Mouse (Mus musculus) heart, postnatal 0 days (tissue): ENCODE measurements around the gene Rybp. TPM values are rescaled to one million over a fixed set of nuclear protein-coding genes. Genes with fewer than 3 reads are reported as not detected.

Source experiments
- ATAC-seq: fragments of 200-750 bp; cut with Nextera tagmentation; 2 replicates; pipeline ENCODE4 v1.8.0; 2017; ENCODE audit warnings: low read depth, moderate number of reproducible peaks, moderate library complexity; ENCODE audit not compliant: insufficient read depth
- DNase-seq: peaks from one replicate; pipeline ENCODE4 v3.0.0-alpha.2; 2016; ENCODE audit warnings: low spot score
- H3K27ac ChIP-seq: fragments of 300-500 bp; sonication (generic); 2 replicates; pipeline ENCODE4 v1.5.1; 2014; ENCODE audit warnings: low read depth, mild to moderate bottlenecking
- H3K27me3 ChIP-seq: fragments of 300-500 bp; sonication (generic); 2 replicates; pipeline ENCODE4 v1.6.1; 2014; ENCODE audit warnings: low read length, mixed read lengths; ENCODE audit not compliant: control insufficient read depth, insufficient read depth
- H3K36me3 ChIP-seq: fragments of 300-500 bp; sonication (generic); replicated peaks from 2 replicates; pipeline ENCODE4 v1.6.1; 2014; ENCODE audit warnings: low read length, mixed read lengths; ENCODE audit not compliant: control insufficient read depth, insufficient read depth
- H3K4me1 ChIP-seq: fragments of 300-500 bp; sonication (generic); 2 replicates; pipeline ENCODE4 v1.6.1; 2014; ENCODE audit warnings: antibody characterized with exemption; ENCODE audit not compliant: control insufficient read depth, insufficient read depth
- H3K4me2 ChIP-seq: fragments of 300-500 bp; sonication (generic); 2 replicates; pipeline ENCODE4 v1.6.1; 2014; ENCODE audit warnings: low read depth, mild to moderate bottlenecking, low read length, moderate library complexity
- H3K4me3 ChIP-seq: fragments of 300-500 bp; sonication (generic); 2 replicates; pipeline ENCODE4 v1.5.1; 2014; ENCODE audit warnings: low read depth, low read length
- H3K9ac ChIP-seq: fragments of 300-500 bp; sonication (generic); replicated peaks from 2 replicates; pipeline ENCODE4 v1.6.1; 2014; ENCODE audit warnings: low read depth, low read length, mixed read lengths
- H3K9me3 ChIP-seq: fragments of 300-500 bp; sonication (generic); replicated peaks from 2 replicates; pipeline ENCODE4 v1.6.1; 2016; ENCODE audit warnings: low read length; ENCODE audit not compliant: control insufficient read depth
- CTCF ChIP-seq: IDR thresholded peaks from 2 replicates; pipeline ENCODE4 v1.5.1; 2016; ENCODE audit warnings: antibody characterized with exemption, control low read depth, low read depth
- EP300 ChIP-seq: IDR thresholded peaks from 2 replicates; pipeline ENCODE4 v1.6.1; 2016; ENCODE audit warnings: antibody characterized with exemption, low read depth
- WGBS: fragments of 180-500 bp; shearing (Covaris S2); extraction: QIAGEN DNeasy Blood & Tissue Kit; methylation state at CpG from one replicate; pipeline ENCODE4 v1.1.7; 2014; 5-methylcytosine and 5-hydroxymethylcytosine counted together
- polyA plus RNA-seq: library from polyadenylated mRNA; unstranded; fragments of >200 nt; fragmentation: Nextera tagmentation; extraction: Ambion mirVana; gene quantifications from 2 replicates; pipeline ENCODE4 v1.2.1, GENCODE M21; 2015
- total RNA-seq: library from RNA; depleted of rRNA; stranded (reverse); fragments of >200 nt; gene quantifications from 2 replicates; pipeline ENCODE4 v1.2.3, GENCODE M21; 2014; ENCODE audit warnings: low replicate concordance

Rybp gene
- total and polyA plus RNA-seq, 2 experiments from 2014 or later = 5.2 to 8.6 TPM

DNA sequence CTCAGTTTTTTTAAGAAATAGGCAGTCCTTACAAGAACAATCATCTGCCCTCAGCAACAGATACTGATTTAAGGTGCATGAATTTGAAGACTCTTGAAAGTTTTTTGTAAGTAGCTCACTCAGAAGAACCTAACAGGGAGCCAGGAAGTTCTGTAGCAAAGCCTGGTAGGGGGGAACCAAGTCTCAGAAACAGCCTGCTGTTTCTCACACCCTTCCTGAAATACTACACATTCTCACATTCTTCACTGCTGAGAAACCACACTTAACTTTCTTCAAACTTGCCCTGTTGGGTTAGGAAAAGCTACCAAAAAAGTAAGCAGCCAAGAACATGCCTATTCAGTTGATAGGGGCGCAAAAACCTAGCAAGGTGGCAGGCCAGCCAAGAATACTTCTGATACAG is 32.6 kb downstream of the Rybp start:
- Histone ChIP-seq H3K36me3 (no peaks in the 10 kb centered on the region), H3K4me2 (no peak overlapping the region), H3K4me3 (no peak overlapping the region), H3K9me3 (no peaks in the 10 kb centered on the region), H3K9ac (no peak overlapping the region), H3K27ac (no peak overlapping the region), H3K4me1 (peaks cover 19% of the 10 kb centered on the region), H3K27me3 (no peaks in the 10 kb centered on the region)
- ATAC-seq (no peak), DNase-seq (no peak)
- WGBS = 63% methylated on average over 1 of the region's 1 CpGs
- no peak for TF ChIP-seq CTCF
- TF ChIP-seq EP300 = no peak

DNA sequence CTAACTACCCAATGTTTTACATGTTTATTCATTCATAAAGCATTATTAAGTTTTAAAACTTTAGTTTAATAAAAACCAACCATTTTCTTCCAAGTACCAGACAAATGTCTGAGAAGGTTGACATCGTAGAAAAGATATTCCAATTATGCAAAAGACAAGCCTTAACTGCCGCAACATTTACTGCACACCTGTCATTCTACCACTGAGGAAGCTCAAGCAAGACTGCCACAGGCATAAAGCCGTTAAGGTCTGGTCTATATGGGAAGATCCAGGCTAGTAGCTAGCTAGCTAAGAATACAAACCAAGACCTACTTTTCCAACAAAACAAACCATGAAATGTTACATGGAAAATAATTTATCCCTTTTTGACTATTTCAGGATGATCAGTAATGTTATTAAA is 42.8 kb downstream of the Rybp start:
- H3K4me2 ChIP-seq = no peak overlapping the region
- 63% methylated on average over 3 of the region's 3 CpGs for WGBS
- ATAC-seq (no peak), DNase-seq (no peak)
- TF ChIP-seq EP300 = no peak
- no peak for TF ChIP-seq CTCF
- H3K9me3 ChIP-seq = no peaks in the 10 kb centered on the region
- no peaks in the 10 kb centered on the region for H3K36me3 ChIP-seq
- H3K4me3 ChIP-seq = no peak overlapping the region
- no peak overlapping the region for H3K9ac ChIP-seq
- peaks cover 8% of the 10 kb centered on the region; the same call in 1 of the 2 replicates for H3K4me1 ChIP-seq
- H3K27ac ChIP-seq = no peak overlapping the region
- H3K27me3 ChIP-seq = no peaks in the 10 kb centered on the region

DNA sequence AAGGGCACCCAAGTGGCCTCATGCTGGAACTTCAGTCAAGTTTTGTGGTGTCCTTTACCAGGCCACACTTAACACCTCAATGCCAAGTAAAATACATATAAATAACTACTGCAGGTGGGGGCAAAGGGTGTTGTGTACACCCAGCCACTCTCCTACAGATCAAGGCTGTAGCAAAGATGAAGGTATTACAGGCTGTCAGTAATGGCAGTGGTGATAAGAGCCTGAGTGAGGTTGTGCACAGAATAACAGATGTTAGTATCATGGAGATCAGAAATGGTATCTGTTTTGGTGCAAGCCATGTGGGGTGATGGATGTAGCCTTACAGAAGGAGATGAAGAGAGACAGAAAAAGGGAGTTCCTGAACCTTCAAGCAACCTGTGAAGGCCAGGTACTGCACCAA is 52.2 kb downstream of the Rybp start:
- Histone ChIP-seq H3K4me1 (peaks cover 11% of the 10 kb centered on the region), H3K27ac (no peak overlapping the region), H3K36me3 (no peaks in the 10 kb centered on the region), H3K9me3 (no peaks in the 10 kb centered on the region), H3K27me3 (no peaks in the 10 kb centered on the region), H3K4me3 (no peak overlapping the region), H3K4me2 (no peak overlapping the region), H3K9ac (no peak overlapping the region)
- TF ChIP-seq CTCF (no peak), EP300 (no peak)
- DNase-seq (no peak), ATAC-seq (no peak)

DNA sequence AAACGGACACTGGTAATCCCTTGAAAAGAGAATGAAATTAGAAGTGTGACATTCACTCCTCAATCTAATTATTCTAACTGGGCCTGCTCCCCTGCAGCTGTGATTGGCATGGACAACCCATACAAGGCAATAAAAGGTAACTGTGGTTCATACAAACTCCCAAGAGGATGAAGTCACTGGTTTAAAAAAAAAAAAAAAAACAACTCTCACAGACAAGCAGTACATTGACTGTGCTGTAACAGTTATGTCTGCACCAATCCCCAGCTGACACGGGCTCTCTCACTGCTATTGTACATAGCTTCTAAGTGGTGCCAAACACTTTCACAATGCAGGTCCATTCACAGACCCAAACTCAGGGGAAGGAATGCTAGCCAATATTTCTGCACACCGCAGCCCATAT is 53.8 kb downstream of the Rybp start:
- no peak overlapping the region for H3K9ac ChIP-seq
- peak; percentile 44; the same call in 1 of the 2 replicates for ATAC-seq
- DNase-seq = peak; percentile 55
- TF ChIP-seq CTCF (no peak), EP300 (no peak)
- H3K27me3 ChIP-seq = no peaks in the 10 kb centered on the region
- no peak overlapping the region for H3K27ac ChIP-seq
- H3K4me1 ChIP-seq = peaks cover 7% of the 10 kb centered on the region
- H3K9me3 ChIP-seq = no peaks in the 10 kb centered on the region
- no peak overlapping the region for H3K4me2 ChIP-seq
- WGBS = 48% methylated on average over 3 of the region's 3 CpGs
- H3K36me3 ChIP-seq = no peaks in the 10 kb centered on the region
- H3K4me3 ChIP-seq = no peak overlapping the region

DNA sequence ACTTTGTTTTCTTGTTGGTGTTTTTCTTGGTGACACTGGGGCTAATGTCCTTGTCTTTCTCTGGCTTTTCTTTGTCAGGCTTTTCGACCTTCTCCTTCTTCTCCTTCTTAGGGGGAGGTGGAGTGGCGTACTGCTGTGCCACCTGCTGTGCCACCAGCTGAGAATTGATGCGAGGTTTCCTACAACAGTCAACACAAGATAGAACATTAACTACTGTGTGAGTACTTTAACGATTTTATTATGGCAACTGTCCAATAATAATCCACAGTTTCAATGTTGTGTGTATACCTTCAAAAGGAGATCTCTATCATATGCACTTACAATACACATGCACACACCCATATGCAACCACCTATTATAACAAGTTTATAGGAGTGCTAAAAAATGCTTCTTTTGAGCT is 54.2 kb downstream of the Rybp start:
- 53% methylated on average over 4 of the region's 4 CpGs for WGBS
- H3K27me3 ChIP-seq = no peaks in the 10 kb centered on the region
- H3K4me3 ChIP-seq = no peak overlapping the region
- peaks cover 7% of the 10 kb centered on the region for H3K4me1 ChIP-seq
- no peak overlapping the region for H3K4me2 ChIP-seq
- H3K9me3 ChIP-seq = no peaks in the 10 kb centered on the region
- DNase-seq (no peak), ATAC-seq (no peak)
- no peak overlapping the region for H3K9ac ChIP-seq
- H3K27ac ChIP-seq = no peak overlapping the region
- no peaks in the 10 kb centered on the region for H3K36me3 ChIP-seq
- TF ChIP-seq EP300 = no peak
- no peak for TF ChIP-seq CTCF

DNA sequence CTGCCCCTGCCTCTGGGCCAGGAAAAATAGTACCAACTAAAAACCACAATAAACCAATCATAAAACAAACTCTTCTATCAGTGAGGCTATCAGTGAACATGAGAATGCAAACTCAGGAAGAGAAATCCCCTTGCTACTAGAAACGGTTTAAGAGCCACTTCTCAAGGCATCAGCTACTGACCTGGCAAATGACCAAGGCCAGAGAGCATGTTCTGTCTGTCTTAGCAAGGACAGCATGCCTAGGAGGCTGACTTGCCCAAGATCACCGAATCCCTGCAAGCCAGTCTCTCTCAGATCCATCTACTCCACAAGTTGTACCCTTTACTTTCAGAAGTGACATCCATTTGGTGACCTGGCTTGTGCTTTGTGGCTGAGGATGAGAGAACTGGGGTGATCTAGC is 61.1 kb downstream of the Rybp start:
- no peak for DNase-seq
- 36% methylated on average over 2 of the region's 2 CpGs for WGBS
- H3K27ac ChIP-seq = no peak overlapping the region
- H3K4me3 ChIP-seq = no peak overlapping the region
- no peak for ATAC-seq
- TF ChIP-seq EP300 (no peak), CTCF (no peak)
- peaks cover 10% of the 10 kb centered on the region; the same call in 1 of the 2 replicates for H3K4me1 ChIP-seq
- no peak overlapping the region for H3K9ac ChIP-seq
- no peak overlapping the region for H3K4me2 ChIP-seq
- no peaks in the 10 kb centered on the region for H3K9me3 ChIP-seq
- H3K27me3 ChIP-seq = no peaks in the 10 kb centered on the region
- H3K36me3 ChIP-seq = no peaks in the 10 kb centered on the region
